Mouse (Mus musculus) cerebellum, adult 2 months (tissue): ENCODE data around the gene Kirrel3.

Experiments
- CTCF ChIP-seq: fragments of 200-500 bp; IDR thresholded peaks from 2 replicates; pipeline ENCODE4 v1.5.1; 2011; ENCODE audit warnings: low read depth, mild to moderate bottlenecking, control low read depth, low read length, moderate library complexity, borderline replicate concordance; ENCODE audit not compliant: insufficient read depth
- POLR2A ChIP-seq: fragments of 200-500 bp; IDR thresholded peaks from 2 replicates; pipeline ENCODE4 v1.6.1; 2011; ENCODE audit warnings: low read length, control low read depth, borderline replicate concordance; ENCODE audit not compliant: insufficient read depth

- TF ChIP-seq POLR2A (no peak), CTCF (no peak)
Observed at GRCm38 (mm10) chr9:34961171-34961570, 475.5 kb downstream of the Kirrel3 start.
